8 mouse cellular contexts compared by ENCODE assay signal in genomic region chr12:75668916-75669257, GRCm38 (mm10). TPM values are rescaled to one million over a fixed set of nuclear protein-coding genes. Genes with fewer than 3 reads are reported as not detected.
DNase-seq lines count a peak whose midpoint lies in the region; ATAC-seq and TF ChIP-seq lines count a peak whose summit lies in the region.

No protein-coding gene starts in this region.

- peak overlapping the region; percentile 83 for H3K4me2 ChIP-seq in neural tube, embryonic 11.5 days (ENCODE audit: low read depth)
- H3K4me2 ChIP-seq in embryonic facial prominence, embryonic 12.5 days (replicated peaks): peak overlapping the region; percentile 83
- H3K4me2 ChIP-seq in intestine, postnatal 0 days (replicated peaks; ENCODE audit: low read depth): peak overlapping the region; percentile 88
- peak overlapping the region; percentile 78 for H3K4me2 ChIP-seq in neural tube, embryonic 14.5 days (ENCODE audit: low read depth, low read length)

- peak overlapping the region; percentile 77 for H3K9ac ChIP-seq in neural tube, embryonic 11.5 days (ENCODE audit: low read length)
- H3K9ac ChIP-seq in embryonic facial prominence, embryonic 12.5 days: peak overlapping the region; percentile 64
- H3K9ac ChIP-seq in intestine, postnatal 0 days (ENCODE audit: low read depth, low read length): peak overlapping the region; percentile 52
- peak overlapping the region; percentile 61 for H3K9ac ChIP-seq in neural tube, embryonic 14.5 days (replicated peaks; ENCODE audit: low read depth, low read length)

- peaks cover 9% of the 10 kb centered on the region for H3K4me1 ChIP-seq in neural tube, embryonic 11.5 days (ENCODE audit: control insufficient read depth, insufficient read depth, low read length)
- peaks cover 10% of the 10 kb centered on the region; the same call in 1 of the 2 replicates for H3K4me1 ChIP-seq in embryonic facial prominence, embryonic 12.5 days
- no peaks in the 10 kb centered on the region; the same call in 1 of the 2 replicates for H3K4me1 ChIP-seq in intestine, postnatal 0 days (replicated peaks; ENCODE audit: control insufficient read depth, insufficient read depth, low read length)
- peaks cover 9% of the 10 kb centered on the region for H3K4me1 ChIP-seq in neural tube, embryonic 14.5 days (ENCODE audit: control insufficient read depth, insufficient read depth, low read length)

- DNase-seq in neural tube, embryonic 11.5 days (ENCODE audit: low spot score): no peak
- no peak for DNase-seq in neural tube, embryonic 10.5 days (ENCODE audit: extremely low spot score, low spot score)
- no peak for DNase-seq in spleen, postnatal 10 days (ENCODE audit: low spot score in 2 of 2)
- no peak for DNase-seq in right cerebral cortex, postnatal 25 days
- DNase-seq in left cerebral cortex, adult 18-20 months (ENCODE audit: low spot score in 2 of 2): no peak

- WGBS in neural tube, embryonic 11.5 days: 3% methylated on average over 9 of the region's 9 CpGs
- 3% methylated on average over 9 of the region's 9 CpGs for WGBS in embryonic facial prominence, embryonic 12.5 days
- under 1% methylated on average over 9 of the region's 9 CpGs for WGBS in intestine, postnatal 0 days
- under 1% methylated on average over 9 of the region's 9 CpGs for WGBS in neural tube, embryonic 14.5 days

- H3K27me3 ChIP-seq in neural tube, embryonic 11.5 days (ENCODE audit: control insufficient read depth, insufficient read depth, low read length): no peaks in the 10 kb centered on the region
- H3K27me3 ChIP-seq in embryonic facial prominence, embryonic 12.5 days: no peaks in the 10 kb centered on the region
- H3K27me3 ChIP-seq in intestine, postnatal 0 days (replicated peaks; ENCODE audit: control insufficient read depth, insufficient read depth, low read length): no peaks in the 10 kb centered on the region
- H3K27me3 ChIP-seq in neural tube, embryonic 14.5 days (ENCODE audit: control insufficient read depth, insufficient read depth, low read length): no peaks in the 10 kb centered on the region

- H3K4me3 ChIP-seq in neural tube, embryonic 11.5 days (ENCODE audit: low read depth, low read length): peak overlapping the region; percentile 54
- H3K4me3 ChIP-seq in embryonic facial prominence, embryonic 12.5 days: peak overlapping the region; percentile 55
- H3K4me3 ChIP-seq in intestine, postnatal 0 days (ENCODE audit: low read depth, low read length): peak overlapping the region; percentile 66
- H3K4me3 ChIP-seq in neural tube, embryonic 14.5 days (ENCODE audit: low read depth, low read length): peak overlapping the region; percentile 45

- H3K9me3 ChIP-seq in neural tube, embryonic 11.5 days (ENCODE audit: control insufficient read depth, low read length): no peaks in the 10 kb centered on the region
- no peaks in the 10 kb centered on the region for H3K9me3 ChIP-seq in embryonic facial prominence, embryonic 12.5 days
- H3K9me3 ChIP-seq in intestine, postnatal 0 days (ENCODE audit: control insufficient read depth): no peaks in the 10 kb centered on the region
- H3K9me3 ChIP-seq in neural tube, embryonic 14.5 days (ENCODE audit: control insufficient read depth, low read length): no peaks in the 10 kb centered on the region

- H3K27ac ChIP-seq in neural tube, embryonic 11.5 days (ENCODE audit: low read depth, low read length): peak overlapping the region; percentile 66
- H3K27ac ChIP-seq in embryonic facial prominence, embryonic 12.5 days: peak overlapping the region; percentile 70; the same call in 1 of the 2 replicates
- peak overlapping the region; percentile 96 for H3K27ac ChIP-seq in intestine, postnatal 0 days (ENCODE audit: low read depth, low read length)
- peak overlapping the region; percentile 74 for H3K27ac ChIP-seq in neural tube, embryonic 14.5 days (ENCODE audit: low read depth, low read length)

- peak; percentile 32 for ATAC-seq in neural tube, embryonic 11.5 days (ENCODE audit: insufficient read depth, low FRiP score, low TSS enrichment)
- ATAC-seq in embryonic facial prominence, embryonic 12.5 days (ENCODE audit: insufficient number of reproducible peaks, insufficient read depth, low FRiP score, low TSS enrichment): no peak; the same call in 1 of the 2 replicates
- peak; percentile 7; the same call in 1 of the 2 replicates for ATAC-seq in intestine, postnatal 0 days
- ATAC-seq in neural tube, embryonic 14.5 days (ENCODE audit: low read depth): no peak

- TF ChIP-seq CTCF in intestine, postnatal 0 days (IDR thresholded peaks at IDR 0.05; ENCODE audit: low read depth): no peak

- no peaks in the 10 kb centered on the region for H3K36me3 ChIP-seq in neural tube, embryonic 11.5 days (ENCODE audit: control insufficient read depth, insufficient read depth, low read length)
- no peaks in the 10 kb centered on the region for H3K36me3 ChIP-seq in embryonic facial prominence, embryonic 12.5 days
- no peaks in the 10 kb centered on the region for H3K36me3 ChIP-seq in intestine, postnatal 0 days (ENCODE audit: control insufficient read depth, insufficient read depth)
- no peaks in the 10 kb centered on the region for H3K36me3 ChIP-seq in neural tube, embryonic 14.5 days (ENCODE audit: control insufficient read depth, insufficient read depth, low read length)

RNA-seq across cellular contexts. Expression of gene Wdr89, which starts 0.5 kb away (rescaled TPM):
- 10.3 and 10.4 TPM in 2 replicates for polyA plus RNA-seq in neural tube, embryonic 11.5 days (2014; fragmentation: Nextera tagmentation; extraction: Ambion mirVana)
- polyA plus RNA-seq in embryonic facial prominence, embryonic 12.5 days (2016; fragmentation: Nextera tagmentation; extraction: Ambion mirVana): 12.9 and 14.6 TPM in 2 replicates
- polyA plus RNA-seq in intestine, postnatal 0 days (2015; fragmentation: Nextera tagmentation; extraction: Ambion mirVana): 4.3 and 5.3 TPM in 2 replicates
- polyA plus RNA-seq in neural tube, embryonic 14.5 days (2014; fragmentation: Nextera tagmentation; extraction: Ambion mirVana): 5.3 and 5.7 TPM in 2 replicates
- total RNA-seq in left cerebral cortex, adult 18-20 months (2021): 1 to 10 TPM; 3.0 TPM

Comparison
In these comparisons a context has a peak if more than half of its experiments do, and no peak if none do; other contexts are left out.
1. ATAC-seq: peak in neural tube, embryonic 11.5 days (single experiment) and intestine, postnatal 0 days (single experiment); none in embryonic facial prominence, embryonic 12.5 days (single experiment) and neural tube, embryonic 14.5 days (single experiment).
2. Peak in every context shown above with its lines, with median percentiles within 50 percentile points of each other: H3K27ac ChIP-seq, H3K4me2 ChIP-seq, H3K4me3 ChIP-seq and H3K9ac ChIP-seq.